Mouse (Mus musculus) heart, postnatal 4 days (tissue): ENCODE data around the gene Tcf7l2. TPM values are rescaled to one million over a fixed set of nuclear protein-coding genes. Genes with fewer than 3 reads are reported as not detected.

Experiments
- DNase-seq: peaks from one replicate; pipeline ENCODE4 v3.0.0; 2021
- total RNA-seq, 2 experiments: library from RNA; stranded (reverse); gene quantifications; 2 replicates each; pipeline ENCODE4 v1.2.3; 2021

Gene Tcf7l2
- total RNA-seq, 2 experiments from 2014 or later: 24.6 to 28.6 TPM

GRCm38 (mm10) chr19:55758158-55758557, 16.5 kb downstream of the Tcf7l2 start:
- no peak for DNase-seq

- DNase-seq: no peak
Observed at GRCm38 (mm10) chr19:55759006-55759405, 17.4 kb downstream of the Tcf7l2 start.

- no peak for DNase-seq
Observed at GRCm38 (mm10) chr19:55761086-55761485, 19.5 kb downstream of the Tcf7l2 start.

GRCm38 (mm10) chr19:55762187-55762586, 20.6 kb downstream of the Tcf7l2 start:
- DNase-seq: no peak

GRCm38 (mm10) chr19:55765814-55766213, 24.2 kb downstream of the Tcf7l2 start:
- DNase-seq: no peak

GRCm38 (mm10) chr19:55767104-55767503, 25.5 kb downstream of the Tcf7l2 start:
- no peak for DNase-seq

- no peak for DNase-seq
Observed at GRCm38 (mm10) chr19:55767579-55767978, 26.0 kb downstream of the Tcf7l2 start.

GRCm38 (mm10) chr19:55768246-55768645, 26.6 kb downstream of the Tcf7l2 start:
- DNase-seq: no peak

- DNase-seq: no peak
Observed at GRCm38 (mm10) chr19:55768889-55769288, 27.3 kb downstream of the Tcf7l2 start.

- DNase-seq: no peak
Observed at GRCm38 (mm10) chr19:55774334-55774733, 32.7 kb downstream of the Tcf7l2 start.

GRCm38 (mm10) chr19:55774824-55775223, 33.2 kb downstream of the Tcf7l2 start:
- DNase-seq: no peak

GRCm38 (mm10) chr19:55779871-55780270, 38.3 kb downstream of the Tcf7l2 start:
- DNase-seq: no peak

- DNase-seq: no peak
Observed at GRCm38 (mm10) chr19:55781087-55781486, 39.5 kb downstream of the Tcf7l2 start.

GRCm38 (mm10) chr19:55781681-55782080, 40.1 kb downstream of the Tcf7l2 start:
- DNase-seq: no peak

GRCm38 (mm10) chr19:55784796-55785418, 43.3 kb downstream of the Tcf7l2 start:
- DNase-seq: no peak

GRCm38 (mm10) chr19:55787420-55787819, 45.8 kb downstream of the Tcf7l2 start:
- DNase-seq: peak; percentile 20

GRCm38 (mm10) chr19:55788285-55788904, 46.8 kb downstream of the Tcf7l2 start:
- no peak for DNase-seq

- DNase-seq: no peak
Observed at GRCm38 (mm10) chr19:55788905-55789295, 47.3 kb downstream of the Tcf7l2 start.

- DNase-seq: no peak
Observed at GRCm38 (mm10) chr19:55789838-55790237, 48.2 kb downstream of the Tcf7l2 start.

GRCm38 (mm10) chr19:55791293-55791692, 49.7 kb downstream of the Tcf7l2 start:
- peak; percentile 16 for DNase-seq

- no peak for DNase-seq
Observed at GRCm38 (mm10) chr19:55791886-55792285, 50.3 kb downstream of the Tcf7l2 start.

GRCm38 (mm10) chr19:55792571-55792970, 51.0 kb downstream of the Tcf7l2 start:
- DNase-seq: no peak

GRCm38 (mm10) chr19:55793029-55793428, 51.4 kb downstream of the Tcf7l2 start:
- DNase-seq: no peak

GRCm38 (mm10) chr19:55794194-55794945, 52.8 kb downstream of the Tcf7l2 start:
- DNase-seq: no peak
